Mouse (Mus musculus) midbrain, embryonic 15.5 days (tissue): Measurements from ENCODE around the gene Ppp3r1. TPM values are rescaled to one million over a fixed set of nuclear protein-coding genes. Genes with fewer than 3 reads are reported as not detected.
A peak's percentile ranks its signal among the peaks of the same experiment; 100 is the strongest.
"Not testable (repeated sequence)": the region's sequence is repeated elsewhere in the genome, so short reads cannot be mapped to it uniquely, and the experiment has no call there.

Source experiments
- ATAC-seq: fragments of 200-750 bp; cut with Nextera tagmentation; replicated peaks from 2 replicates; pipeline ENCODE4 v1.8.0; 2017; ENCODE audit warnings: moderate TSS enrichment
- H3K27ac ChIP-seq: fragments of 300-500 bp; sonication (generic); 2 replicates; pipeline ENCODE4 v1.5.1; 2015; ENCODE audit warnings: mild to moderate bottlenecking, inconsistent platforms
- H3K27me3 ChIP-seq: fragments of 300-500 bp; sonication (generic); replicated peaks from 2 replicates; pipeline ENCODE4 v1.6.1; 2015; ENCODE audit warnings: inconsistent platforms
- H3K36me3 ChIP-seq: fragments of 300-500 bp; sonication (generic); replicated peaks from 2 replicates; pipeline ENCODE4 v1.6.1; 2015; ENCODE audit warnings: inconsistent platforms
- H3K4me1 ChIP-seq: fragments of 300-500 bp; sonication (generic); 2 replicates; pipeline ENCODE4 v1.6.1; 2015; ENCODE audit warnings: inconsistent platforms
- H3K4me2 ChIP-seq: fragments of 300-500 bp; sonication (generic); 2 replicates; pipeline ENCODE4 v1.6.1; 2015; ENCODE audit warnings: inconsistent platforms, mild to moderate bottlenecking, moderate library complexity
- H3K4me3 ChIP-seq: fragments of 300-500 bp; sonication (generic); 2 replicates; pipeline ENCODE4 v1.5.1; 2015; ENCODE audit warnings: mild to moderate bottlenecking, inconsistent platforms
- H3K9ac ChIP-seq: fragments of 300-500 bp; sonication (generic); 2 replicates; pipeline ENCODE4 v1.6.1; 2015; ENCODE audit warnings: mild to moderate bottlenecking, inconsistent platforms
- H3K9me3 ChIP-seq: fragments of 300-500 bp; sonication (generic); 2 replicates; pipeline ENCODE4 v1.6.1; 2016; ENCODE audit warnings: inconsistent platforms
- WGBS: fragments of 180-500 bp; shearing (Covaris S2); methylation state at CpG from one replicate; pipeline ENCODE4 v1.1.7; 2015; ENCODE audit warnings: mixed read lengths; 5-methylcytosine and 5-hydroxymethylcytosine counted together
- polyA plus RNA-seq: library from polyadenylated mRNA; unstranded; fragments of >200 nt; fragmentation: Nextera tagmentation; extraction: Ambion mirVana; gene quantifications from 2 replicates; pipeline ENCODE4 v1.2.1, GENCODE M21; 2015

Gene Ppp3r1
- polyA plus RNA-seq, 1 experiment from 2014 or later: 200 TPM

DNA sequence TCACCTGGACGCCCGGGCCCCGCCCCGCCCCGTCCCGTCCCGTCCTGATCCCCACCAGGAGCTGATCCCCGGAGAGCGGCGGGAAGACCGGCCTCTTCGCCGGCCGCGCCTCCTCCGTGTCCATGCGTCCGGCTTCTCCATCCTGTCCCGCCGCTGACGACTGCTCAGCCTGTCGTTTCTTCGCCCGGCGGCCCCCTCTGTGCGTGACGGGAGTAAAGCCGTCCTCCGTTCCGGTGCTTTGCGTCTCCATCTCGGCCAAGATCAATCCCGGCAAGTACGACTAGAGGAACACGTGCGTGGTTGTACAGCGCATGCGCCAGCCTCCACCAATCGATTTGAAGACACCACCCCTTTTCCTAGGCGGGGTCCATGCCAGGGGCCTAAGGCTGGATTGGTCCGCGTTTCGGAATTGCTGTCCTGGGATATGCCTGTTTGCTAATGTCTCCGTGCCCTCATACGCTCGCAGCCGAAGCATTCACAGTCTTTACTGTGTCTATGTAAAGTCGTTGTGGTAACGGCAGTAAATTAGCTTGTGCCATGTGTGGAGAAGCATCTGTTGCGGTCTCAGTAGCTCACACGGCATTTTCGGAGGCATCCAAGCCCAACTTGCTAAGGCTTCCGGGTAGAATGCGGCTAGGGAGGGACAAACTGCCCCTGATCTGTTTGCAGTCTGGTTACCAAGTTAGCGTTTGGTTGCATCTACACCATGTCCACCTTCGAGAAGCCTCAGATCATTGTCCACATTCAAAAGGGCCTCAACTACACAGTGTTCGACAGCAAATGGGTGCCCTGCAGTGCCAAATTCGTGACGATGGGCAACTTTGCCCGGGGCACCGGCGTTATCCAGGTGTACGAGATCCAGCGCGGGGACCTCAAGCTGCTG lies 52.4 kb downstream of the Ppp3r1 start, which contains the start of gene Pno1:
TSS of gene Pno1 (minus strand) at position 311 of the 883 bp plus-strand sequence.
- Histone ChIP-seq H3K4me2 (peak within 1 kb of the TSS; percentile 66), H3K4me1 (peaks cover 26% of the 10 kb centered on the region), H3K9ac (peak within 1 kb of the TSS; percentile 74), H3K4me3 (peak within 1 kb of the TSS; percentile 81), H3K36me3 (peaks cover 13% of the 10 kb centered on the region; the same call in 1 of the 2 replicates), H3K27me3 (no peaks in the 10 kb centered on the region), H3K9me3 (no peaks in the 10 kb centered on the region), H3K27ac (peak within 1 kb of the TSS; percentile 81)
- WGBS: under 1% methylated on average over 65 of the region's 65 CpGs
- ATAC-seq: peak; percentile 99

DNA sequence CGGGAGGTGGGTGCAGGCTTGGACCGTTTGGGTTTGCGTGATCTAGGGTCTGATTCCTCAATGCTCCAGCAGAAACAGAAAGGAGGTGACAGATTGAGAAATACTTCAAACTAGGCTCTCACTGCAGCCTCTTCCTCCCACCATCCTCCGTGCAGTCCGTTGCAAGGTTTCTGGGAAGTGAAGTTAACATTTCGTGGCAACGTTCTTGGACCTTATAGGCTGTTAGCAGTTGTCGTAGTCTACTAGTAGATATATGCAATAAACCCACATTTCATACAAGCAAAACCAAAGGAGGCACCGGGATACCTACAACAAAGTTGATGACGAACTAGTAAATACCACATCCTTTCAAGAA lies 53.1 kb downstream of the Ppp3r1 start:
- peaks cover 11% of the 10 kb centered on the region; the same call in 1 of the 2 replicates for H3K36me3 ChIP-seq
- peaks cover 26% of the 10 kb centered on the region for H3K4me1 ChIP-seq
- no peaks in the 10 kb centered on the region for H3K27me3 ChIP-seq
- ATAC-seq: no peak; the same call in 1 of the 2 replicates
- H3K4me3 ChIP-seq: peak overlapping the region; percentile 81
- WGBS: 3% methylated on average over 10 of the region's 10 CpGs
- H3K4me2 ChIP-seq: peak overlapping the region; percentile 66
- H3K9ac ChIP-seq: peak overlapping the region; percentile 74
- H3K27ac ChIP-seq: peak overlapping the region; percentile 81
- H3K9me3 ChIP-seq: no peaks in the 10 kb centered on the region

DNA sequence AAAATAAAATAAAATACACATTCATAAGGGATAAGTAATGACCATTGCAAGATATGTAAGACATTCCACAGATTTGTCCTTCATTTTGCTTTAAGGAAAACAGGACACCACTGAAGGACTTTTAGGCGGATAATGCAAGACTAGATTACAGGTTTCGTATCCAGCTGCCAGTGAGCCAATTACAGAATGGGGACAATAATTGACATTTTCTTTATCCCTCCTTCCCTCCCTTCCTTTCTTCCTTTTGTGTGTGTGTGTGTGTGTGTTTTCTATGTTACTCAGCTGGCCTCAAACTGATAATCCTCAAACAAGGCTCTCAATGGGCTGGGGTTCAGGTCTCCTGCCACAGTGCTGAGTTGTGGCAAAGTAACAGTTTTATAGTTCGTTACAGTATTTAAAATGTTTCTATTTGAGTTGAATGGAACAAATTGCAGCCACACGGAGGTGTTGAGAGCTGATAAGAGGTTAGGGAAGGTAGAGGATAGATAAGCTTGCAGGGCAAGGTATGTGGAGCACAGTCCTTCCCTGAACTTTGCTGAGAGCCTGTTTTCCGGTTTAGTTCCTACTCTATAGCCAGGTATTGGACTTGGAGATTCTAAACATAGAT lies 53.9 kb downstream of the Ppp3r1 start:
- ATAC-seq: no peak
- Histone ChIP-seq H3K9me3 (no peaks in the 10 kb centered on the region), H3K36me3 (0 out of 2 replicates have a peak, but pooled peaks cover 4% of the 10 kb centered on the region), H3K4me3 (peak overlapping the region; percentile 81; the same call in 1 of the 2 replicates), H3K4me1 (peaks cover 26% of the 10 kb centered on the region), H3K27ac (no peak overlapping the region), H3K9ac (peak overlapping the region; percentile 74; the same call in 1 of the 2 replicates), H3K27me3 (no peaks in the 10 kb centered on the region), H3K4me2 (peak overlapping the region; percentile 66; the same call in 1 of the 2 replicates)
- WGBS: 79% methylated on average over 5 of the region's 5 CpGs

GRCm38 (mm10) chr11:17215475-17215874 lies 56.4 kb downstream of the Ppp3r1 start:
- no peak overlapping the region for H3K9ac ChIP-seq
- 92% methylated on average over 3 of the region's 3 CpGs for WGBS

DNA sequence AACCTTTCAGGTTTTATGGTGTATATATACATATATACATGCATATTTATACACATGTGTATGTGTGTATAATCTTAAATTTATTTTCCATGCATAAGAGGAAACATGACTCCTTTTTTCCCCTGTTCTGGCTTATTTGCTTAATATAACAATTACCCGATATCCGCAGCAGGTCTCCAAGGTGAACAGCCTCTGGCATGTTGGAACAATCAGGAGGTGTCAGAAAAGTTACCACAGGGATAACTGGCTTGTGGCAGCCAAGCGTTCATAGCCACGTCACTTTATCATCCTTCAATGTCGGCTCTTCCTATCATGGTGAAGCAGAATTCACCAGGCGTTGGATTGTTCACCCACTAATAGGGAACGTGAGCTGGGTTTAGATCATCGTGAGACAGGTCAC lies 62.1 kb downstream of the Ppp3r1 start:
- Histone ChIP-seq H3K27me3 (no peaks in the 10 kb centered on the region), H3K9me3 (no peaks in the 10 kb centered on the region), H3K4me3 (no peak overlapping the region), H3K4me2 (no peak overlapping the region), H3K9ac (no peak overlapping the region), H3K36me3 (peaks cover 8% of the 10 kb centered on the region; the same call in 1 of the 2 replicates), H3K4me1 (no peaks in the 10 kb centered on the region), H3K27ac (no peak overlapping the region)
- no peak for ATAC-seq
- 96% methylated on average over 8 of the region's 8 CpGs for WGBS

More at GRCm38 (mm10) chr11:17215475-17215874, 56.4 kb downstream of the Ppp3r1 start:
- no peak overlapping the region for H3K27ac ChIP-seq
- H3K9me3 ChIP-seq: no peaks in the 10 kb centered on the region
- H3K4me3 ChIP-seq: no peak overlapping the region
- no peak overlapping the region for H3K4me2 ChIP-seq
- no peak for ATAC-seq
- H3K27me3 ChIP-seq: no peaks in the 10 kb centered on the region
- H3K36me3 ChIP-seq: no peaks in the 10 kb centered on the region
- peaks cover 19% of the 10 kb centered on the region for H3K4me1 ChIP-seq

DNA sequence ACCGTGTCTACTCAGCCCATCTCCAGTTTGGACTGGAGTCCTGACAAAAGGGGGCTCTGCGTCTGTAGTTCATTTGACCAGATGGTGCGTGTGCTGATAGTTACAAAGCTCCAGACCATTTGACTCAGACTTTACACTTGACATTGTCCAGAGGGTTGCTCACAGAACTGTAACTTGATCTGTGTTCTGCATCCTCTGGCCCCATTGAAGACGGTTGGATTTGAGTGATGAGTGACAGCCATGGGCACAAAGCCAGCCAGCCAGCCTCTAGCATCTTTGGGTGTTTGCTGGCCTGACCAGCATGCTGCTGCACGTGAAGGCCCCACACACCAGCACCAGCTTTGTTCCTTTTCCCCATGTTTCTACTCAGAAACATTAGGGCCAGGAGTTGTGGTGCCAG lies 73.7 kb downstream of the Ppp3r1 start:
- ATAC-seq: no peak
- WGBS: 89% methylated on average over 5 of the region's 5 CpGs
- Histone ChIP-seq H3K9me3 (no peaks in the 10 kb centered on the region), H3K27me3 (no peaks in the 10 kb centered on the region), H3K4me3 (no peak overlapping the region), H3K4me2 (no peak overlapping the region), H3K9ac (no peak overlapping the region), H3K36me3 (peaks cover 20% of the 10 kb centered on the region; the same call in 1 of the 2 replicates), H3K27ac (no peak overlapping the region), H3K4me1 (no peaks in the 10 kb centered on the region)

- ATAC-seq: no peak
- 91% methylated on average over 5 of the region's 5 CpGs for WGBS
- H3K36me3 ChIP-seq: 0 out of 2 replicates have a peak, but pooled peaks cover 3% of the 10 kb centered on the region
Observed at GRCm38 (mm10) chr11:17236449-17237037, 77.5 kb downstream of the Ppp3r1 start.

GRCm38 (mm10) chr11:17238598-17238997 lies 79.5 kb downstream of the Ppp3r1 start:
- not testable (repeated sequence) for H3K9ac ChIP-seq, H3K27ac ChIP-seq, H3K9me3 ChIP-seq, H3K4me3 ChIP-seq, H3K4me2 ChIP-seq, H3K36me3 ChIP-seq, H3K27me3 ChIP-seq, H3K4me1 ChIP-seq, ATAC-seq
- 89% methylated on average over 5 of the region's 5 CpGs for WGBS

More at GRCm38 (mm10) chr11:17236449-17237037, 77.5 kb downstream of the Ppp3r1 start:
- Histone ChIP-seq H3K4me1 (no peaks in the 10 kb centered on the region), H3K27me3 (no peaks in the 10 kb centered on the region), H3K9me3 (no peaks in the 10 kb centered on the region), H3K4me3 (no peak overlapping the region), H3K9ac (no peak overlapping the region), H3K27ac (no peak overlapping the region), H3K4me2 (no peak overlapping the region)

- H3K9me3 ChIP-seq: 0 out of 2 replicates have a peak, but pooled peaks cover 3% of the 10 kb centered on the region
- no peaks in the 10 kb centered on the region for H3K27me3 ChIP-seq
- no peak overlapping the region for H3K4me3 ChIP-seq
- no peaks in the 10 kb centered on the region for H3K4me1 ChIP-seq
- no peak overlapping the region for H3K27ac ChIP-seq
- ATAC-seq: no peak
- no peak overlapping the region for H3K4me2 ChIP-seq
- no peaks in the 10 kb centered on the region for H3K36me3 ChIP-seq
- no peak overlapping the region for H3K9ac ChIP-seq
Observed at GRCm38 (mm10) chr11:17248715-17249114, 89.7 kb downstream of the Ppp3r1 start.

Other genes starting within 250 kb of the Ppp3r1 start
- gene Fbxo48, start 207.9 kb upstream of the Ppp3r1 start, polyA plus RNA-seq: 0.32 and 0.37 TPM in 2 replicates
- gene Cnrip1, start 107.7 kb upstream of the Ppp3r1 start, polyA plus RNA-seq: 162 and 170 TPM in 2 replicates
- gene Plek, start 106.9 kb upstream of the Ppp3r1 start, polyA plus RNA-seq: 4.0 and 4.1 TPM in 2 replicates
- 19.3 and 20.0 TPM in 2 replicates for gene Wdr92, start 22.8 kb downstream of the Ppp3r1 start, polyA plus RNA-seq
- gene Pno1, start 52.3 kb downstream of the Ppp3r1 start, polyA plus RNA-seq: 35.0 and 38.8 TPM in 2 replicates
- gene C1d, start 98.3 kb downstream of the Ppp3r1 start, polyA plus RNA-seq: 143 and 148 TPM in 2 replicates